Mouse (Mus musculus): ENCODE data around the gene Gnl3l. TPM values are rescaled to one million over a fixed set of nuclear protein-coding genes. Genes with fewer than 3 reads are reported as not detected.

Gnl3l gene
- total RNA-seq (2023) = 10 to 100 TPM; 14.8 to 18.4 TPM

GRCm38 (mm10) chrX:151016938-151017877 is at the start of gene Gnl3l:
Gene Gnl3l (minus strand): TSS chrX:151017322.

GRCm38 (mm10) chrX:151045850-151046249 is 28.7 kb upstream of the Gnl3l start, which contains the start of gene Fgd1:
Gene Fgd1 (plus strand): TSS chrX:151046150.

Other genes with a start within 250 kb of the Gnl3l start
- under 1 TPM; 0.51 to 0.88 TPM for gene Maged2, start 203.0 kb downstream of the Gnl3l start, total RNA-seq (2023)
- under 1 TPM; 0.44 to 0.73 TPM for gene Fgd1, start 28.8 kb upstream of the Gnl3l start, total RNA-seq (2023)
- 1 to 10 TPM; 6.5 to 6.6 TPM for gene Tsr2, start 79.2 kb upstream of the Gnl3l start, total RNA-seq (2023)
- gene Wnk3, start 180.8 kb upstream of the Gnl3l start, total RNA-seq (2023) = not detected